8 mouse cellular contexts compared by ENCODE assay signal in genomic region chr13:113587200-113587936, GRCm38 (mm10). TPM values are rescaled to one million over a fixed set of nuclear protein-coding genes. Genes with fewer than 3 reads are reported as not detected.
DNase-seq lines count a peak whose midpoint lies in the region; ATAC-seq and TF ChIP-seq lines count a peak whose summit lies in the region.

No protein-coding gene starts in this region.

- DNase-seq in cerebellum, adult 2 months: peak; percentile 13 to 49
- DNase-seq in cerebellum, adult 9-11 months: no peak
- DNase-seq in embryo, embryonic 9.5 days (ENCODE audit: extremely low spot score): peak; percentile 60
- peak; percentile 78 for DNase-seq in hindbrain, postnatal 0 days (ENCODE audit: low spot score)
- no peak for DNase-seq in urinary bladder, adult 18-20 months (ENCODE audit: low spot score in 2 of 2)
- DNase-seq in lung, postnatal 10 days: no peak
- DNase-seq in adrenal gland, adult 8-10 months: no peak

- H3K9me3 ChIP-seq in hindbrain, postnatal 0 days (ENCODE audit: low read length): no peaks in the 10 kb centered on the region
- no peaks in the 10 kb centered on the region for H3K9me3 ChIP-seq in midbrain, embryonic 13.5 days

- no peaks in the 10 kb centered on the region for H3K27me3 ChIP-seq in cerebellum, adult 2 months (ENCODE audit: control insufficient read depth, insufficient read depth, low read length)
- no peaks in the 10 kb centered on the region for H3K27me3 ChIP-seq in hindbrain, postnatal 0 days (ENCODE audit: insufficient read depth, low read length)
- H3K27me3 ChIP-seq in midbrain, embryonic 13.5 days: no peaks in the 10 kb centered on the region

- no peak overlapping the region; the same call in 1 of the 2 replicates for H3K9ac ChIP-seq in hindbrain, postnatal 0 days (replicated peaks; ENCODE audit: low read length)
- H3K9ac ChIP-seq in midbrain, embryonic 13.5 days (replicated peaks): peak overlapping the region; percentile 28; the same call in 1 of the 2 replicates

- ATAC-seq in hindbrain, postnatal 0 days: peak; percentile 95
- peak; percentile 96 for ATAC-seq in midbrain, embryonic 13.5 days

- no peak overlapping the region for H3K27ac ChIP-seq in cerebellum, adult 2 months (ENCODE audit: insufficient read depth, low read length)
- peak overlapping the region; percentile 56; the same call in 1 of the 2 replicates for H3K27ac ChIP-seq in hindbrain, postnatal 0 days
- H3K27ac ChIP-seq in midbrain, embryonic 13.5 days: peak overlapping the region; percentile 73

- H3K4me3 ChIP-seq in cerebellum, adult 2 months (replicated peaks; ENCODE audit: insufficient read depth, low read depth, low read length): no peak overlapping the region
- H3K4me3 ChIP-seq in hindbrain, postnatal 0 days (ENCODE audit: low read length): no peak overlapping the region
- H3K4me3 ChIP-seq in midbrain, embryonic 13.5 days (replicated peaks): no peak overlapping the region

- peaks cover 5% of the 10 kb centered on the region for H3K4me1 ChIP-seq in cerebellum, adult 2 months (ENCODE audit: control insufficient read depth, insufficient read depth, low read length)
- H3K4me1 ChIP-seq in hindbrain, postnatal 0 days (ENCODE audit: insufficient read depth, low read length): 0 out of 2 replicates have a peak, but pooled peaks cover 9% of the 10 kb centered on the region
- H3K4me1 ChIP-seq in midbrain, embryonic 13.5 days (replicated peaks): peaks cover 16% of the 10 kb centered on the region

- H3K4me2 ChIP-seq in hindbrain, postnatal 0 days (ENCODE audit: low read depth, low read length): 0 out of 2 replicates have a peak overlapping the region, but pooled peaks have one; percentile 17
- H3K4me2 ChIP-seq in midbrain, embryonic 13.5 days (replicated peaks): peak overlapping the region; percentile 28; the same call in 1 of the 2 replicates

- TF ChIP-seq CTCF in cerebellum, adult 2 months (IDR thresholded peaks at IDR 0.05; ENCODE audit: borderline replicate concordance, insufficient read depth, low read depth, low read length): no peak
- no peak for TF ChIP-seq CTCF in hindbrain, postnatal 0 days (IDR thresholded peaks at IDR 0.05; ENCODE audit: low read depth)

- no peaks in the 10 kb centered on the region for H3K36me3 ChIP-seq in hindbrain, postnatal 0 days (ENCODE audit: insufficient read depth, low read length)
- peaks cover 18% of the 10 kb centered on the region for H3K36me3 ChIP-seq in midbrain, embryonic 13.5 days

- TF ChIP-seq POLR2A in cerebellum, adult 2 months (IDR thresholded peaks at IDR 0.05; ENCODE audit: borderline replicate concordance, insufficient read depth, low read length): no peak

- 64% methylated on average over 15 of the region's 15 CpGs for WGBS in cerebellum, adult 2 months
- WGBS in hindbrain, postnatal 0 days: 12% methylated on average over 15 of the region's 15 CpGs
- 5% methylated on average over 15 of the region's 15 CpGs for WGBS in midbrain, embryonic 13.5 days

RNA-seq across cellular contexts. Expression of gene Snx18, which starts 31.0 kb away (rescaled TPM):
- 16.4 and 17.0 TPM in 2 replicates for polyA plus RNA-seq in cerebellum, adult 2 months (2012; rRNA removed)
- 38.2 and 44.4 TPM in 2 replicates for total RNA-seq in hindbrain, postnatal 0 days (2014; rRNA removed)
- 11.1 and 11.5 TPM in 2 replicates for polyA plus RNA-seq in hindbrain, postnatal 0 days (2015; fragmentation: Nextera tagmentation; extraction: Ambion mirVana)
- polyA plus RNA-seq in midbrain, embryonic 13.5 days (2015; fragmentation: Nextera tagmentation; extraction: Ambion mirVana): 8.0 and 8.6 TPM in 2 replicates
- 10 to 100 TPM; 23.3 to 29.6 (median 26.4) TPM for total RNA-seq in adrenal gland, adult 8-10 months (2022)

Comparison
In these comparisons a context has a peak if more than half of its experiments do, and no peak if none do; other contexts are left out.
1. DNase-seq: peak in cerebellum, adult 2 months (2 of 2), embryo, embryonic 9.5 days (single experiment) and hindbrain, postnatal 0 days (single experiment); none in cerebellum, adult 9-11 months (single experiment), urinary bladder, adult 18-20 months (0 of 2), lung, postnatal 10 days (single experiment) and adrenal gland, adult 8-10 months (single experiment).